Mouse (Mus musculus) T-helper 17 cell (primary cell): ENCODE measurements at regions not wholly inside any gene's neighbourhood (a gene's known extent, or its start where the extent isn't known, plus 50 kb on each side); places are given as distances from the start of the nearest gene placed in this dataset.

Source experiments
- in situ Hi-C, 2 experiments: fragments of 300-600 bp; cut with MboI, MseI; formaldehyde crosslinking; loops; 1 replicate in 1 of 2; 2 replicates in 1 of 2; pipeline ENCODE4 v1.15.1; 2025; ENCODE audit warnings: high pct_unique_total_duplicates in 2 of 2

DNA sequence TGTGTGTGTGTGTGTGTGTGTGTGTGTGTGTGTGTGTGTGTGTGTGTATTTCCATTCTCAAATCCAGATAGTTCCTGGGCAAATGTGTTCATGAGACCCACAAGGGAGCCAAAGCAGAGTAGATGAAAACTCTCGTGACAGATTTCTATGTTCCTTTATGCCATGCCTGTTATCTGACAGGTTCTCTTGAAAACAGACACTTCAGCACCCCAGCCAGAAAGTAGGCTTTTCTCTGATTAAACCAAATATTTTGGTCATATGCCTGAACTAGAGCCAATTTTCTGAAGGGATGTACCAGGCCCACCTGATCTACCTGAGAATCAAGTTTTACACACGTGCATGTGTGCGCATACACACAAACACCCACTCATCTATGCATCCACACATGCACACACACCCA lies 95.5 kb downstream of the Psat1 start:
- in situ Hi-C loops = no loop called here

DNA sequence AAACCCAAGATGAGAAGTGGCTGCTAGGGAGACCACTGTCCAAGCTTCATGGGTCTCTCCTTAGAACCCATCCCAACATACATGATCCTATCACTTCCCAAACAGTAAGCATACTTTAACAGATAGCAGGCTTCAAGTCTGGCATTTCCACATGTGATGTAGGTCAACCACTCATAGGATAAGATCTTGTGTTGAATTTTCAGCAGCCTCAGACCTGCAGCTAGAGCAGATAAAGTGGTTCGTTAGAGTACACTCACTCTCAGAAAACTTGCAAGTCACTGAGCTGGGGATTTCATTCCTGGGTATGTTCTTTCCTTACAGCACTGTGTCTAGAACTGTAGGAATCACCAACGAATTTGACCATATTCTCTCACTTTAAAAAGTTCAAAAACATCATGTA lies 96.4 kb downstream of the Psat1 start:
- in situ Hi-C loops = no loop called here

DNA sequence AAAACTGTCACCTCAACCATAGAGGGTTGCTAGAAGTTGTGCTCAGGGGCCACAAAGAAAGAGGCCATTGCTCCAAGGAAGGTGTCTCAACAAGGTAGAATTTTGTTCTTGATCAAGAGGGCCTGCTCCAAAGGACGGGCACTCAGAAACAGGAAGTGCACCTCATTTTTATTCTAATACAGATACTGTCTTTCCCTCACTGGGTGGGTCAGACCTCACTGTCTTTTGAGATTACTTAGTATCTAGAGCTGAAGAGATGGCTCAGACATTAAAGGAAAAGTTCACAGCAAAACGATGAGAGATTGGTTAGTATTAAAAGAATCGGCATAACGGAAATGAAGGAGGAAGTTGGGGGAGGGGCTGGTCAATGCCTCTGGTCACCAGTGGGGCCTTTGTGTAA lies 97.9 kb downstream of the Psat1 start:
- in situ Hi-C loops = no loop called here

DNA sequence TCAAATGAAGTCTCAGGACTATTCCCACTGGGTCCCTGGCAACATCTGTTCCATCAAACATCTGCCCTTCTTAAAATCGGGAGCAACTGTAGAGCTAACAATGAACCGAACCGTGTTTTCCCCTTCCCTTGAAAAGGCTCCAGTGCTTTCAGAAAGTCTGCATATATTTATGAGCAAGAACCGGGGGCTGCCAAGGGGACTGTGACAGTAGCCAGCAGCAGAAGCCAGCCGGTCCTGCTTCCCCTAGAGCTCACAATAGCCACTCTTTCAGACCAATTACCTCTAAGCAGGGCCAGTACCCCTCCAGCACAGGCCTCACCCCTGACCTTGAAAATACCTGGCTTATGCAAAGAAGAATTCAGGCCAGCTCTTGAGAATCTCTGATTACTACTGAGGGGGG lies 108.8 kb downstream of the Psat1 start:
- in situ Hi-C loops = no loop called here

DNA sequence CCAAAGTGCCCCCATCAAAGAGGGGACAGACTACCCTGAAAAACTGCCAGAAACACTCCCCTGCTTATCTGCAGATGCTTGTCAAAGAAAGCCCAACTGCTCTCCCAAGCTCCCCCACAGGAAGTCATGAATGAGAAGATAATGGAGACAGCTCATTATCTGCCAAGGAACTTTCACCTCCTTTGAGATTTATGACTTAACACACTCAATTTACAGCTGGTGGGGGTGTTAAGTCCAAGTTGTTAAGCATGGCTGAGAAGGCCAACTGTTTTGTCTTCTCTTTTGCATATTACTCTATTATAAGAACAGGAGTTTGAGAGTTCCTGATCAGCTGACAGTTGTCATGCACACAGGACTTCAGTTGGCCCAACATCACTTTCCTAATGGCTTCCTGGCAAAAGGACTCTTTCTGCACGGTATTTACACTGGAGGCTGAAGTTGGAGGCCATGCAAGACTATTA lies 109.4 kb downstream of the Psat1 start:
- in situ Hi-C loops = no loop called here

DNA sequence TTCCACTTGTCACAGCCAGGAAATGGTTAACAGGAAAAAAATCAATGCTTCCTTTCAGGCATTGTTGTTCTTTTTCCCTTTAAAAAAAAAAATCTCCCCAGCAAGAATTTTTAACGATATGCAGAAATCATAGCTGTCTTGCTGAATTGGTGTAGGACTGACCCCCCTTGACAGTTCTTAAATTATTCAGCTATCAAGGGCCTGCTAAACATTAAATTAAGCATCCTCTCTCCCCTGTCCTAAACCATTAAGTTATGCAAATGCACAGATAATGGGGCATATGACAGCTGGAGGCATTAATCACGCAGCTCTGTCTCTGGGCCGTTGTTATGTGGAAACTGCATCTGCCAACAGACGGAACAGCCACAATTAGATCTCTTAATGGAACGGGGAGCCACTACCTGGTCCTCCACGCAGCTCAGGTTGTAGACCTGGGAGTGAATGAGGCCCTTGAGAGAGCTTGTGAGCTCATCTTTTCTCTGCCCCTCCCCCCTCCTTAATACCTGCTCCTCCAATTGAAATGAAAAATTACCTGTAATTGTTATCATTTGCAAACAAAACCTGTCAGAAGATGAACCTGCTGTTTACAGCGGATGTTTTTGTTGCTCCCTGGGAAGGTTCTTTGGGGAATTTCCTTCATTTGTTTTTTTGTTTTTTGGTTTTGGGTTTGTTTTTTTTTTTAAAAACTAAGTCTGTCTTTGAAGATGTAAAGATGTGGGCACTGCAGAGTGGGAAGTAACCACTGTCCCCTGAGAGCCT lies 110.0 kb downstream of the Psat1 start:
- in situ Hi-C loops = no loop called here

DNA sequence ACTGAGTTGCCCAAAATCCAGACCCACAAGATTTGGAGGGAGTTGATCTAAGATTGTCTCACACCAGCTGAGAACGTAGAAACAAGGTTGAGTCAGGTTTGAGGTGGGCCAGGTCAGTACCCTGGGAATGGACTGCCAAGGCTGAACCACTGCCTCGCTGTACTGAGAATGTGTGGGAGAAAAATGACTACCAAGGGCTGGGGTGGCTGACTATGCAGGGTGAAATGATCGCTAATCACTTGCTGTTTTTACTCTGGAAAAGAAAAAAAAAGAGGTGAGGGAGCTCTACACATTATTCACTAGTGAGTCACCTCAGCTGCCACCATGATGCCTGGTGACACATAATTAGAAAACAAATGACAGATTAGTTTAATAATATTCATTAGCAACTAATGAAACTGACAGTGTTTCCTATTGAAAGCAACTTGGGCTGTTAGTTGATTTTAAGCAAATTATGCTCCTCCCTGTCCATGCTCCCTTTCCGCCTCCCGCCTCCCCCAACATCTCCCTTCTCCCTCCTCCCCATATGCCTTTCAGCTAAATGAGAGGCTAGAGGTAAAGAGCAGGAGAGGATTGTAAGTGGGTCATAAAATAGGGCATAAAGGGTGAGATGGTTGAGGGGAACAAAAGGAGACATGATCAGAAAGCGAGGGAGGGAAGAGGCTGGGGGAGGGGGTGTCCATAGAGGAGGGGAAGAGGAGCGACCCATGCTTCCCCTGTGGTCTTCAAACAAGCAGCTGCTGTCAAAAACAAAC lies 110.8 kb downstream of the Psat1 start:
- in situ Hi-C loops = no loop called here

DNA sequence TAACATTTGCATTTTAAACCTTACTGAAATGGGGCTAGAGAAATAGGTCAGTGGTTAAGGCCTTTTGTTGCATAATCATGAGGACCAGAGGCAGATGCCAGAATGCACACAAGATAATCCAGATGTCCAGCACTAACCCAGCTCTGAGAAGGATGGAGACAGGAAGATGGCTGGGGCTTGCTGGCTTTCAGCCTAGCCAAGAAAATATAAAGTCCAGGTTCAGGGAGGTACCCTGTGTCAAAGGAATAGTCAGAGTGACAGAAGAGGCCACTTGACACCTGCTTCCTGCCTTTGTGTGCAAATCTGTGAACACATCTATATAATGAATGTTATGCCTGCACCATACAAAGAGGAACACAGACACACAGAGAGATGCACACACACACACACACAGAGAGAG lies 116.8 kb downstream of the Psat1 start:
- in situ Hi-C loops = no loop called here

DNA sequence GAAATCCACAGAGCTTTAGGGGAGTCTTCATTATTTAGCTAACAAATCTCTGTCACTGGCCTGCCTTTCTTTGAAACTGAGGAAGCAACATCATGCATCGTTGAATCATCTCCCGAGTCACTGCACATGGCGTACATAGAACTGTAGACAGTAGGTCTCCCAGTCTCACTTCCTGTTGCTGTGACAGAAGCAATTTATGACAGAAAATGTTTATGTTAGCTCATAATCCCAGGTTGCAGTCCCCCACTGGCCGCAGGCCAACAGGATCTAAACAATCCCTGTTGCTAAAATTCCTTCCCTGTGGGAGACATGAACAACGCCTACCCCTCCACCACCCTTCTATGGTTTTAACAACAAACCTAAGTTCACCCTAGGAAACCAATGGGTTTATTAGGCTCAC lies 118.0 kb downstream of the Psat1 start:
- in situ Hi-C loops = no loop called here

DNA sequence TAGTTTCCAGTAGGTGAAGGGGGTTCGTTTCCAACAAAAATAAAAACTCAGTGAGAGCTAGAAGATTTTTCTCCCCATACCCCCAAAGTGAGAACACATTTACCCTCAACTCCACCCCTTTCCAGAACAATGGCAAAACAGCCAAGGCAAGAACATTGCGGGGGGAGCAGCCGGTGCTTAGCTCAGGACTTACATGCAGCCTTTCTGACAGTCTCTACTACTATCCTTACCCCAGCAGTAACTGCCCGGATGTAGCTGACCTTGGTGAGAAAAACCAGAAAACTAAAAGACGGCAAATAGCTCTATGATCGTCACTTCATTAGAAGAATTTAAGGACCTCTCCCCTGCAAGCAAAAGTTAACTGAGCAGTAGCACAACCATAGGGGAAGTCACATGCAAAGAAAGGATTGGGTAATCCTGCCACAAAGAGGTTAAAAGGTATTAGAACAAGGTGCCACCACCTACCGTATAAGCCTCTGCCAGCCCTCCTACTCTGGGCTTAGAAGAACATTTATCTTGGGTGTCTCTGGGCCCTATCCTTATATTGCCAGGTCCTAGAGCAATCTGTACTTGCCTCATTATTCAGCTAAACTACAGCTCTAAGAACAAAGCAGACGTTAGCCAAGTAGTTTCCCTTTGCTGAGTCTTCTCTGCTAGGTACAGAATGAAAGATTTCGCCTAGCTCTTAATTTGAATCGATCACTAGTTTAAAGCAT lies 119.0 kb downstream of the Psat1 start:
- in situ Hi-C loops = no loop called here

DNA sequence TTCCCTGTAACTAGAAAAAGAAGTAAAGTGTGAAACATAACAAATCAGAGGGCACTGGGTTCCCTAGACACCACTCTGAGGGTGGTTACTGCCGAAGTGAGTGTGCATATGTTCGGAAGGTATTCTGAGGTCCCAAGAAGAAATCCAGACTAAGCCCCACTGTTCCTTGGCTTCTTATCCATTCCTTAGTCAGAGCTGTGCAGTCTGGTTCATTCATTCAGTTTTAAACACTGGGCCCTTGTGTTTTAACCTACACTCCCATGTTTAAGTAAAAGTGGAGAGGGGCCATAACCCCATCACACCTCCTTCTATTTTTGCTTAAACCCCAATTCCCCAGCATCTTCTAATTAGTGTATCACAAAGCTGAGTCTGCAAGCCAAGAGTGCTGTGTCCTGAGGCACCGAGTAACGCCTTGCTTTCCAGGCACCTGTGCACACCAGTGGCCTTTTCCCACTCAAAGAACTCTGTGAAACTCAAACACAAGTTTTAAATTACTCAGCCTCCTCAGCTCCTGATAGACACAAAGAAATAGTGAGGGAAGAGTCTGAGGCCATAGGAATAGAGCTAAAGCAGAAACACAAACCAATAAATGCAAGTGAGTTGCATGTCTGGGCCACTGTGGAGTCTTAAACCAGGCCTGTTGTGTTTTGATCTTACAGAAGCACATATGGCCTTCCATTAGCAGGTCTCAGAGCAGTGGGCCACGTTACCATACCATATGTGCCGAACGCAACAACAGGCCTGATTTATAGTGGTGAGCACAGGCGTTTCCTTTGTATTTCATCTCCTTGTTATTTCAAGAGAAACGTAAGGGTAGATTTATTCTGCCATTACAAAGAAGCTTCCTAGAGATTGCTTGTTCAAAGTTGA lies 119.8 kb downstream of the Psat1 start:
- in situ Hi-C loops = no loop called here

DNA sequence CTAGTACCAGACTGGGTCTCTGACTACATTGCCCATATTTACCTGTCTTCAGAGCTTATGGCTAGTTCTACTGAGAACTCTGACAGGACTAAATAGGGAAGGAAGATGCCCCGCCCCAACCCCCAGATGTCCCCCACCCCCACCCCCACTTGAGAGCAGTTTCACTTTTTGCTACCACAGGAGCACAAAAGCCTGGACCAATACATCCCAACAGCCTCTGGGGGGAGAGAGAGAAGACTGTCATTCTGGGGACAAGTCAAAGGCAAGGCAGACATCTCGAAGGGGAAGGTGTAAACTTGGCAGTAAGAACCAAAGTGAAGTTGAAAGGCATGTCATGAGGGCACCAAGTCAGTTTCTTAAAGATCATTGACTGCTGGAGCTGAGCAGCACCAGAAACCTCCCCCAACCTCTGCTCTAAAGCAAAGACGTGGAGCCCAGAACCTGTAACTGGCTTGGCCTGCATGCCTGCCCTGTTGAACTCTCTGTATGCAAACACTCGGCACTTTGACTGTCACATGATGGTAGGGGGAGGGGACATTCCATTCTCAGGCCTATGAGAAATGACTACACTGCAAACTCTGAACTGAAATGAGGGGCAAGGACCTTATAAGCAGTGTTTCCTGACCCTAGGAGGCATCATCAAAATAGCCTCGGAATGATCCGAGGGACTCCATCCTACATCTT lies 123.3 kb downstream of the Psat1 start:
- in situ Hi-C loops = no loop called here

DNA sequence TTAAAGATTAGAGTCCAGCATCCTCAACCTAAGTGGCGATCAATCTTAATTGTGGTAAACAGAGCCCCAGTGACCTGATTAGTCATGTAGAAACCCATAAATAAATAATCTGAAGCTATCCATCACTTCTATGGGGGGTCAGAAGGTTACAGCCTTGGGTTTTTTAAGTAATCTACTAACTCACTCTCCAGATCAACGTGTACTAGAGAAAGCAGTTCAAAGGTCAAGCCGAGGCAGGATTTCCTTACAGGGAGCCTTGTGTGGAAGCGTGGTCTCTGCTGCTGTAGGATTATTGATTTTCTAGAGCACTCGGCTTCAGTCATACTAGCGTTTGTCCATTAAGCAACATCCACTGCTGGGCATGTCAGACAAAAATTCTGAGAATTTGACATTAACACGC lies 127.1 kb downstream of the Psat1 start:
- in situ Hi-C loops = no loop called here

DNA sequence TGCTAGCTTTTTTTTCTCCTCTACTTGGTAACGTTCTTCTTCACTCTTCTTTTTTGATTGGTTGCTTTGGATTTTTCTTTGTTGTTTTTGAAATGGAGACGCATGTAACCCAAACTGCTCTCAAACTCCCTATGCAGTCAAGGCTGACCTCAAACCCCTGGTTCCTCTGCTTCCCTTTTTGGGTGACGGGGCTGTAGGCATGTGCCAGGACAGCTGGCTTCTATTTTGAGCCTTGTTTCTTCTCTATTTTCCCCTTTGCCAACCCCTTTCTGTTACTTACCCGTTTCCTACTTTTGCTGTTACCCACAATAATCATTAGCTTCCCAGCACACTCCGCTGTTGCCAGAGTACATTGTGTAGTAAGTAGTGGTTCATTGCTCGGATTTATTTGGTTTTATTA lies 132.0 kb downstream of the Psat1 start:
- in situ Hi-C loops = no loop called here

DNA sequence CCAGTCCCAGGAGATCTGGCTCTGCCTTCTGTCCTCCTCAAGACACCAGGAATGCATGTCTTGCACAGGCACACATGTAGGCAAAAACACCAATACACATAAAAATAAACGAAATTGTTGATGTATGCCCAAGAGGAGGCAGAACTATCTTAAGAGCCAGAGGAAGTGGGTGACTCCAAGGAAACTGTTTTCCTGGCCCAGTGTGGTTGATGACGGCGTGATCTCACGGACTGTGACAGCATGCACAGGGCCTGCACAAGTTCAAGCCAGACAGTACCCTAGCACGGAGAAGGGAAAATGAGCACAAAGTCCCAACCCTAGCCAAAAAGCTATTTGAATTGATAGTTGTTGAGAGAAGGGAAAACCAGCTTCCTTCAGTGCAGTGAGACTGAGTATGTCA lies 138.1 kb downstream of the Psat1 start:
- in situ Hi-C loops = no loop called here

DNA sequence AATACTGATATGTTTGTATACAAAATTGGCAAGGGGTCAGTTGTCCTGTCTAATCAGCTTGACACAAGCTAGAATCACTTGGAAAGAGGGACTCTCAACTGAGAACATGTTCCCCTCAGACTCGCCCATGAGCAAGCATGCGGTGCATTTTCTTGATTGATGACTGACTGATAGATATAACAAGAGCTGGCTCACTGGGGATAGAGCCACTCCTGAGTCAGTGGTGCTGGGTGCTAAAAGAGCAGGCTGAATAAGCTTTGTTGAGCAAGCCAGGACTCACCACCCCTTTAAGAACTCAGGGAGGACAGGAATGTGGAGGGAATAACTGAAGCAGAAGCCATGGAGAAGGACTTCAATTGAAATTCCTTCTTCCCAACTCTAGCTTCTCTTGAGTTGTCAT lies 139.5 kb downstream of the Psat1 start:
- in situ Hi-C loops = no loop called here

DNA sequence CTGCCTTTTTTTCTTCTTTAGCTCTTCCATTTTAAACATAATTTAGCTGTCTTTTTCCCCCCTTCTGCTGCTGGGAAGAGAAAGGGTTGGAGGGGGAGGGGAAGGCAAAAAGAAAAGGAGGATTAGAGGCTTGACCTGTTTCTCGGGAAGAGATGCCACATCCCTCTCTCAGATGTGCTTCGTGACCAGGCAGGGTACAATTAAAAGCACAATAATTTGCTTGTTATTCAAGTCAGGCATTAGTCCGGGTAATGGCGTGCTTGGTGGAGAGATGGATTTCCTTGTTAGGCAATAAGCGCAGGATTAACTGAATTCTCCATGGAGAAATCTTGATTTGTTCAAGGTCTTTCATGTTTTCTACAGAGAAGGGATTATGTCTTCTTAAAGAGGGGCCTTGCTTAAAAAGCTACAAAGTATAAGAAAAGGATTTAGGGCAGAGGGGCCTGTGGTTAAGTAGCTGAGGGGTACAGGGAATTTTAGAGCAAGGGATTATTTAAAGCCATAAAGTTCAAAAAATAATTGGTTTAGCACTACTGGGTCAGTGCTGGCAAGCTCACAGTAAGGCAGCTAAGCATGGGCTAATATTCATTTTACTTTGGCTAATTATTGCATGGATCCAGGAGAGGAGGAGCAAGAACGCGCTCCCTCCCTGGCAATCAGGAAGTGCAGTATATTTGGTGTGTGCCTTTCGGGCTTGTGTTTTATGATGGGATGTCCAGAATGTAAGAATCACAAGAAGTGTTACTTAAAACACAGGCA lies 143.8 kb downstream of the Psat1 start:
- in situ Hi-C loops = no loop called here

DNA sequence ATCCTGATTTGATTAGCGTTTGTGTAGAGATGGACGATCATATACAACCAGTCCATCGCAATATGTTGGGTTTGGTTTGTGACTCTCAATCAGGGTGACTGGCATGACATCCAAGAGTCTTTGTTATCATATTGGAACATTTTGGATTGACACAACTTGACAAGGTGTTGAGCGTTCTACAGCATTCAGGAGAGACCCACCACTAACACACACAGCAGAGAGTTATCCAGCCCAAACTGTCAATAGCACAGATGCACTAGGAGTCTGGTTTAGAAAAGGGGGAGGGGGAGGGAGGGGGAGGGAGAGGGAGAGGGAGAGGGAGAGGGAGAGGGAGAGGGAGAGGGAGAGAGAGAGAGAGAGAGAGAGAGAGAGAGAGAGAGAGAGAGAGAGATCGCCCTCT lies 144.5 kb downstream of the Psat1 start:
- in situ Hi-C loops = no loop called here

DNA sequence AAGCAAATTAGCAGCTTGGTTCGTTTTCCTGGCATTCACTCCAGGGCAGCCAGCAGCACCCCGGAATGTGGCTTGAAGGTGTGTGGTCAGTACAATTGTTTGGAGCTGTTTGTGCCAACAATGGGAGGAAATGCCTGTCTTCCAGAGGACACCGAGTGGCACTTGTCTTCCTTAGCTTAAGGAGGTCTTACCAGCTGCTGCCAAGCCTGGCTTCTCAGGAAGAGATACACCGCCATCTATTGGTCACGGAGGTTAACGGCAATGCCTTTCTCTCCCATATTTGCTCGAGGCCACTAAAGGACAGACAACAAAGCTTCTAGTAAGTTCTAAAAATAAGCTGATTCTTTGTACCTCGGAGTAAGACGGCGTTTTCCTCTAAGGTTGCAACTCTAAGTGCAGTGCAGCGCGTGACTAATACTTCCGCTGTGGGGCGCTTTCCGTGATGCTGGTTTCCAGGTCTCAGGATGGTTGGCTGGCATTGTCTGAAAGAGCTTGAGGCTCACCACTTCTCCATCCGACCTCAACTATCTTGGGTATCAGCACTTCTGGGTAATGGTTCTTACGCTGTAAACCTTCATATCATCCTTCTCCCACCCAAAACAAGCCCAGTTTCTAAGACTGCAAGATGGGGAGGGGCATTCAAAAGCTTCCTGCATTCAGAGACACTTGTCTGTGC lies 145.2 kb downstream of the Psat1 start:
- in situ Hi-C loops = no loop called here
